Mouse (Mus musculus): ENCODE results near the gene Pigp.

DNA sequence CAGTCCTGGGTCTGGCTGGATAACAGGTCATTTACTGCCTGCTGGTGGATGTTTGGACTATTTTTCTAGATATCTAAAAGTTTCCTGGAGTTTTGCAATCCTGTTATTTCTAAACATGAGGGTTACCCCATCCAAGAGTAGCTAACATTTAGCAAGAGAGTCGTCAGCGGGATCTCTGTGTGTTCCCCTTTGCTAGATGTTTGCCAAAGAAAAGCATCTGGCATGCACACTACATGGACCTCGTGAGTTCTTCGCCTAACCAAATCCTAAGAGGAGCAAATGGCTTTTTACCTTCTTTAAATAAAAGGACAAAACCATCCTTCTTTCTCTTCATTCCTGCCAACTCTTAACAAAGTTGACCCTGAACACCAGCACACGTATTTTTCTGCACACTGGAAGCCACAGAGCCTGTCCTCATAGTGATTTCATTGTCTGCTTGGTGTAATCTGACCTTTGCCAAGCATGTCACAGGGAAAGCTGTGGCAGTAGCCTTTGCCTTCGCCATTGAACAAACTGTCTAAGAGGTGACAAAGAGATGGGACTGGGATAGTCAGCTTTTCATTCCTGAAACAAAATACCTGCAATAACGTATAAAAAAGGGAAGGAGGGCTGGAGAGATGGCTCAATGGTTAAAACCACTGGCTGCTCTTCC lies 24.4 kb downstream of the Pigp start:
- TF ChIP-seq CTCF (IDR thresholded peaks at IDR 0.05; ENCODE audit: control insufficient read depth, insufficient read depth, insufficient read length) (no peak), USF1 (IDR thresholded peaks at IDR 0.05; ENCODE audit: low read depth) (no peak), MAX (IDR thresholded peaks at IDR 0.05) (no peak), CEBPB (IDR thresholded peaks at IDR 0.05; ENCODE audit: low read depth) (no peak), MYOD1 (IDR thresholded peaks at IDR 0.05; ENCODE audit: control insufficient read depth, insufficient read length, low read depth) (no peak), MYOG (IDR thresholded peaks at IDR 0.05; ENCODE audit: control insufficient read depth, extremely low read depth, insufficient read length) (no peak), FOSL1 (IDR thresholded peaks at IDR 0.05; ENCODE audit: insufficient read depth, low read length, poor library complexity, severe bottlenecking) (no peak)
